Mouse (Mus musculus): ENCODE results near the gene 2010111I01Rik.

DNA sequence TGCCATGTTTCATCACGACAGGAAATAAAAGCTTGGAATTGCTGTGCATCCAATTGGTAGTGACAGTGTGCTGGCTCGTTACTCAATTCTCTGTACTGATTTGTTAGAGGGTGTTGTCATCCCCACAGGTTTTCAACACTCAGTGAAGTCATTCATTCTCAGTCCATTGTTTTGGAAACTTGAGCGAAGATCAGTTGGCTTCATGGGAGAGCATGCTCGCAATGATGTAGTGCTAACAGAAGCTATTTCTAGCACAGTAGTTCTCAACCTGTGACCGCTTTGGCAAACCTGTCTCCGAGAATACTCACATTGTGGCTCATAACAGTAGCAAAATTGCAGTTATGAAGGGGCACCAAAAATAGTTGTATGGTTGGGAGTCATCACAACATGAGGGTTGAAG lies 8.7 kb upstream of the 2010111I01Rik start:
- TF ChIP-seq CTCF (IDR thresholded peaks at IDR 0.05; ENCODE audit: insufficient read depth, low read depth, low read length): no peak
- no peak for TF ChIP-seq POLR2A (IDR thresholded peaks at IDR 0.05; ENCODE audit: insufficient read depth, low read depth, low read length)
